Mouse (Mus musculus): ENCODE results near the gene Ccdc158. TPM values are rescaled to one million over a fixed set of nuclear protein-coding genes. Genes with fewer than 3 reads are reported as not detected.

The Ccdc158 gene
- 0.45 and 0.75 TPM in 2 replicates for polyA plus RNA-seq (2015; fragmentation: Nextera tagmentation; extraction: Ambion mirVana)

DNA sequence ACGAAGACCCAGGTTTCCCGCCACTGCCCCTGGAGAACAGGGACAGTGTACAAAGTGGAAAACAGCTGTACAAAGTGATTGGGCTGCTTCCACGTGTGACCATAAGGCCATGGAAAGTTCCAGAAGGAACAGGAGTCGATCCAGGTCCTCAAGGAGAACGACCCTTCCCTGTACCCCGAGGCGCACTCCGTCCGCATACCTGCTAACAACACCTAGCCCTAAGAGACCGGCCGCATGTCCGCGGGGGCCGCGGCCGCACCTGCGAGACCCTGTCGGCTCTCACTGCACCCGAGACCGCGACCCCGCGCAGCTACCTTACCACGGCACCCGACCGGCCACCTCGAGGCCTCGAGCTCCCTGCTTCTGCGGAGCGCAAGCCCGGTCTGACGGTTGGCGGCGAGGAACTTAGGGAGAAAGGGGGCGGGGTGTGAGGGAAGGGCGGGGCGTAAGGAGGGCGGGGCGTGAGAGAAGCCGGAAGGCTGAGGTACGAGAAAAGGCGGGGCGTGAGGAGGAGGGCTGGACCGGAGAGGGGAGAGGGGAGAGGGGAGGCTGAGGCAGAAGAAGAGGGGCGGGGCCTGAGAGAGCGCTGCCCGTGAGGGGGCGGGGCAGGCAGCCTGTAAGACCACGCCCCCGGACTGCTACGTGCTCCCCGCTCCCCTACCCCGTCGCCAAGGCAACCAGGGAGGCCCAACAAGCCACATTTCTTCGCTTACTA, at the start of gene Ccdc158:
Gene Ccdc158 (minus strand): TSS at position 413 of the 715 bp plus-strand sequence.
- H3K4me3 ChIP-seq = peak within 1 kb of the TSS; percentile 48
- H3K36me3 ChIP-seq = no peaks in the 10 kb centered on the region
- WGBS = 13% methylated on average over 49 of the region's 55 CpGs
- no peaks in the 10 kb centered on the region for H3K27me3 ChIP-seq
- peak within 1 kb of the TSS; percentile 72 for H3K4me2 ChIP-seq (replicated peaks)
- peak; percentile 92 for ATAC-seq (replicated peaks)
- H3K9me3 ChIP-seq = no peaks in the 10 kb centered on the region
- peak within 1 kb of the TSS; percentile 35 for H3K9ac ChIP-seq (replicated peaks)
- peaks cover 14% of the 10 kb centered on the region for H3K4me1 ChIP-seq
- no peak within 1 kb of the TSS for H3K27ac ChIP-seq (replicated peaks)

GRCm38 (mm10) chr5:92721610-92722009, 46.5 kb upstream of the Ccdc158 start:
- 91% methylated on average over 8 of the region's 8 CpGs for WGBS
- H3K27me3 ChIP-seq = no peaks in the 10 kb centered on the region
- H3K4me1 ChIP-seq = no peaks in the 10 kb centered on the region
- no peak overlapping the region for H3K9ac ChIP-seq (replicated peaks)
- no peak overlapping the region for H3K4me2 ChIP-seq (replicated peaks)
- ATAC-seq (replicated peaks) = no peak
- H3K4me3 ChIP-seq = no peak overlapping the region
- H3K9me3 ChIP-seq = no peaks in the 10 kb centered on the region
- H3K27ac ChIP-seq (replicated peaks) = no peak overlapping the region
- H3K36me3 ChIP-seq = no peaks in the 10 kb centered on the region

DNA sequence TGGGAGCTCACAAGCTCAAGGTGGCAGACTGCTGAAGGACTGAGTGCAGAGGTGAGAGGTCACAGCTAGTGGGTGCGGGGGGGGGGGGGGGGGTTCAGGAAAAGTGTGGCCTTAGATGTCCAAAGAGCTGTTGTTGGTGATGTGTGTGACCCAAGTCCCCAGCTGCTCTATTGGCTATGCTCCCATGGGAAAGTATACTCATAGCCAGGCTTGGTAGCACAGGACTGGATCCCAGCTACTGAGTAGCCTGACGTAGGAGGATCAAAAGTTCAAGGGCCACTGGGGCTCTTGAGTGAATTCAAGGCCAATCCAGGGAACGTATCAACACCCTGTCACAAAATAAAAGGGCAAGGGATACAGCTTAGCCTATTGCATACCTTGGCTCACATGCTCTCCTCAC, 43.8 kb upstream of the Ccdc158 start:
- no peak for ATAC-seq (replicated peaks)
- H3K27me3 ChIP-seq = no peaks in the 10 kb centered on the region

GRCm38 (mm10) chr5:92717666-92718360, 42.7 kb upstream of the Ccdc158 start:
- Histone ChIP-seq H3K9ac (replicated peaks) (no peak overlapping the region), H3K4me2 (replicated peaks) (no peak overlapping the region), H3K27me3 (no peaks in the 10 kb centered on the region), H3K4me1 (no peaks in the 10 kb centered on the region; the same call in none of the 2 replicates), H3K36me3 (no peaks in the 10 kb centered on the region), H3K9me3 (no peaks in the 10 kb centered on the region), H3K27ac (replicated peaks) (no peak overlapping the region), H3K4me3 (no peak overlapping the region)
- no peak for ATAC-seq (replicated peaks)
- 93% methylated on average over 3 of the region's 3 CpGs for WGBS

More for the DNA sequence above, 43.8 kb upstream of the Ccdc158 start:
- Histone ChIP-seq H3K9ac (replicated peaks) (no peak overlapping the region), H3K4me2 (replicated peaks) (no peak overlapping the region), H3K36me3 (no peaks in the 10 kb centered on the region), H3K4me1 (no peaks in the 10 kb centered on the region; the same call in none of the 2 replicates), H3K9me3 (no peaks in the 10 kb centered on the region), H3K27ac (replicated peaks) (no peak overlapping the region), H3K4me3 (no peak overlapping the region)
- 90% methylated on average over 3 of the region's 3 CpGs for WGBS

- H3K9me3 ChIP-seq = no peaks in the 10 kb centered on the region
- H3K27ac ChIP-seq (replicated peaks) = no peak overlapping the region
- WGBS = 92% methylated on average over 2 of the region's 2 CpGs
- H3K4me2 ChIP-seq (replicated peaks) = no peak overlapping the region
- peaks cover 2% of the 10 kb centered on the region for H3K4me1 ChIP-seq
- H3K36me3 ChIP-seq = no peaks in the 10 kb centered on the region
- H3K9ac ChIP-seq (replicated peaks) = no peak overlapping the region
- H3K4me3 ChIP-seq = no peak overlapping the region
- no peak for ATAC-seq (replicated peaks)
- no peaks in the 10 kb centered on the region for H3K27me3 ChIP-seq
Observed at GRCm38 (mm10) chr5:92715890-92716289, 40.8 kb upstream of the Ccdc158 start.

DNA sequence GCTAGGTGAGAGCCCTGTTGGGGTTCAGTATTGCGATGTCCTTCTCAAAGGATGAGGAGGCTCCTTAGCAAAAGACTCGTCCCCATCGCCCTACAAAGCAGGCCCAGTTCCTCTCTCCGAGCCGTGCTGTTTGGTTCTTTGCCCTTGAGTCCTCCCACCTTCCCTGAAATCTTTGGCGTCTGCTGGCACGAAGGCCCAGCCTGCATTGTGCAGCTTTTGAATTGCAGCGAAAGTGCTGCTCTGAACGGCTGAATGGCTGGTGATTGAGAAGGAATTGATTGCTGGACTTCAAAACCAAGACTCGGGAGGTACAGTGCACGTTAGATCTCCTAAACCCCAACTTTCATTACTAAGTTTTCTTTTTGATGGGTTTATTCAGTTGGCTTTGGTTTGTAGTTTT, 40.2 kb upstream of the Ccdc158 start:
- H3K4me3 ChIP-seq = no peak overlapping the region
- H3K36me3 ChIP-seq = no peaks in the 10 kb centered on the region
- H3K4me2 ChIP-seq (replicated peaks) = no peak overlapping the region
- ATAC-seq (replicated peaks) = 0 out of 2 replicates have a peak, but pooled peaks have one; percentile 17
- H3K27ac ChIP-seq (replicated peaks) = 0 out of 2 replicates have a peak overlapping the region, but pooled peaks have one; percentile 29
- H3K9me3 ChIP-seq = no peaks in the 10 kb centered on the region
- peaks cover 2% of the 10 kb centered on the region for H3K4me1 ChIP-seq
- H3K27me3 ChIP-seq = no peaks in the 10 kb centered on the region
- 18% methylated on average over 11 of the region's 11 CpGs for WGBS
- H3K9ac ChIP-seq (replicated peaks) = no peak overlapping the region

- Histone ChIP-seq H3K27ac (replicated peaks) (0 out of 2 replicates have a peak overlapping the region, but pooled peaks have one; percentile 29), H3K27me3 (no peaks in the 10 kb centered on the region), H3K9ac (replicated peaks) (no peak overlapping the region), H3K9me3 (no peaks in the 10 kb centered on the region), H3K4me2 (replicated peaks) (no peak overlapping the region), H3K4me3 (no peak overlapping the region), H3K36me3 (no peaks in the 10 kb centered on the region), H3K4me1 (peaks cover 2% of the 10 kb centered on the region)
- WGBS = 89% methylated on average over 2 of the region's 2 CpGs
- ATAC-seq (replicated peaks) = no peak
Observed at GRCm38 (mm10) chr5:92714886-92715285, 39.8 kb upstream of the Ccdc158 start.

DNA sequence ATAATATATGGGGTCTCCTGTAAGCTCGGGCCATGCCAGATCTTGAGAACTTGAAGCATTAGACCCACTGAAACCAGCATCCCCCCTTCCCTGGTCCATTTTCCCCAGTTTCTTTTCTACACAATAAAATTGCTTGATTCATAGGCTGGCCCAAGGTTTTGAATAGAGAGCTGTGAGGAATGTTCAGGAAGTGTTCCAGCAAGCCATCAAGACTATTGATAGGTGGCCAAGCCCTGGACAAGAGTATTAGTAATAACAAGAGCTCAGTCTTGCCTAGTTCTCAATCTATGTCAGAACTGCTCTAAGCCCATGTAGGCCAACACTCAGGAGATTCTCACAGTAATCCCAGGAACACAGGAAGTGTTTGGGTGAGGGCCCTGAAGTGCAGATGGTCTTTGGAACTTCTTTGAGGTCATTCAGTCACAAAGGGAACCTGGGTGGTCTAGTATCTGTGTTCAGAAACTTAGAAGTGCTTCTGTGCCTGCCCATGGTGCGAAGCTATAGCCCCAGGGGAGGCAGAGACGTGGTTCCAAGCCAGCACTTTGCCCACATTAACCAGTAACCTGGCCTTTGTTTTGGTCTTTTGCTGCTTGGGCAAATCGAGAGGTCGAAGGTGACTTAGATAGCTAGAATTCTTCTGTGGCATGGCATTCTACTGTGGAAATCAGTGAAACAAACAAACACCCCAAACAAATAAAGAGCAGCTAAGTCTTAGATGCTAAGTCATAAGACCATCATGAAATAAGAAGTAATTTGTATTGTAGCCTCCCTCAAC, 37.7 kb upstream of the Ccdc158 start:
- H3K4me3 ChIP-seq = no peak overlapping the region
- H3K36me3 ChIP-seq = no peaks in the 10 kb centered on the region
- 78% methylated on average over 5 of the region's 5 CpGs for WGBS
- peaks cover 11% of the 10 kb centered on the region for H3K4me1 ChIP-seq
- H3K9me3 ChIP-seq = no peaks in the 10 kb centered on the region
- no peaks in the 10 kb centered on the region for H3K27me3 ChIP-seq
- no peak overlapping the region for H3K27ac ChIP-seq (replicated peaks)
- no peak overlapping the region for H3K9ac ChIP-seq (replicated peaks)
- H3K4me2 ChIP-seq (replicated peaks) = no peak overlapping the region
- 0 out of 2 replicates have a peak, but pooled peaks have one; percentile 31 for ATAC-seq (replicated peaks)

DNA sequence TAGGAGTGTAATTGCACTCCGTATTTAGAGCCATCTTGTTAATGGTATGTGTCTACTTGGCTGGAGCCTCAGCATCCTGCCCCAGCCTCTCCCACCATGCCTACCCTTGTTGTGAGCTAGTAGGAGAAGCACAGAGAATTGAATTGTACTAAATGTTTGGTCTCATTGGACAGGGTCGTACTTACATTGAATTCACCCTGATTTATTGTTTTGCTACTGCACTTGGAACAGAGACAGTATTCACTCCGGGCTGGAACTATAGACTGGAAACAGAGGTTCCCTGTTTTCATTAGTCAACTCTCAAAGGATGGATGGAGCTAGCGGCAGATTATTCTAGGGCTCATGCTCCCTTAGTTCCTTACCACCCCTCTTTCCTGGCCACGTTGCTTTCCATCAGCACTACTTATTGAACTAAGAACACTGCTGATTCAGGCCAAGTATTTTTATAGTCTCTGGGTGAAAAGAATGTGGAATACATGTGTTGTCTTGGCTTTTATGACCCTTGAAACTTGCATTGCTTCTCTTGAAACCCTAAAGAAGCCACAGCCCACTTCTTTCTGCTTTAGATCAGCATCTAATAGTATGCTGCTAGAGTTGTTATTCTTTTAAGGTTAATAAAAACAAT, 36.7 kb upstream of the Ccdc158 start:
- ATAC-seq (replicated peaks) = no peak
- H3K4me1 ChIP-seq = peaks cover 12% of the 10 kb centered on the region
- H3K9ac ChIP-seq (replicated peaks) = no peak overlapping the region
- H3K9me3 ChIP-seq = no peaks in the 10 kb centered on the region
- no peak overlapping the region for H3K4me2 ChIP-seq (replicated peaks)
- 31% methylated on average over 5 of the region's 5 CpGs for WGBS
- H3K4me3 ChIP-seq = no peak overlapping the region
- H3K27me3 ChIP-seq = no peaks in the 10 kb centered on the region
- no peak overlapping the region for H3K27ac ChIP-seq (replicated peaks)
- no peaks in the 10 kb centered on the region for H3K36me3 ChIP-seq

DNA sequence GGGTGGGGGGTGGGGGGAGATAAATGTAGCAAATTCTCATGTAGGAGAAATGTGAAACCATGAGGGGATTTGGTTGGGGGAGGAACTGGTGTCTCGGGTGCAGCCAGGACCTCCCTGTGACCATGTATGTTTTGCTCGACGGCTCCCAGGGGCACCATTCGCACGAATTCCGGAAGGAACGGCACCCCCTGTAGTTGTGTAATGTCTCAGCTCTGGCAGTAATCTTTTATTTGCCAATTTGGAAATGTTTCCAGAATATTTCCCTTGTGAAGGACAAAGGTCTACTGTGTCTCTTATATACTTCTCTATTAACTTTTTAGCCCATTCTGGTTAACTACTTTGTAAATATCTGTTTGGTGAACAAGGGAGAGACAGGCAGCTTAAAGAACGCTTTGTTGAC, 35.7 kb upstream of the Ccdc158 start:
- H3K27ac ChIP-seq (replicated peaks) = no peak overlapping the region
- H3K4me3 ChIP-seq = no peak overlapping the region
- no peaks in the 10 kb centered on the region for H3K9me3 ChIP-seq
- H3K9ac ChIP-seq (replicated peaks) = no peak overlapping the region
- no peak overlapping the region for H3K4me2 ChIP-seq (replicated peaks)
- ATAC-seq (replicated peaks) = no peak
- 74% methylated on average over 8 of the region's 8 CpGs for WGBS
- no peaks in the 10 kb centered on the region for H3K36me3 ChIP-seq
- H3K27me3 ChIP-seq = no peaks in the 10 kb centered on the region
- peaks cover 12% of the 10 kb centered on the region for H3K4me1 ChIP-seq

DNA sequence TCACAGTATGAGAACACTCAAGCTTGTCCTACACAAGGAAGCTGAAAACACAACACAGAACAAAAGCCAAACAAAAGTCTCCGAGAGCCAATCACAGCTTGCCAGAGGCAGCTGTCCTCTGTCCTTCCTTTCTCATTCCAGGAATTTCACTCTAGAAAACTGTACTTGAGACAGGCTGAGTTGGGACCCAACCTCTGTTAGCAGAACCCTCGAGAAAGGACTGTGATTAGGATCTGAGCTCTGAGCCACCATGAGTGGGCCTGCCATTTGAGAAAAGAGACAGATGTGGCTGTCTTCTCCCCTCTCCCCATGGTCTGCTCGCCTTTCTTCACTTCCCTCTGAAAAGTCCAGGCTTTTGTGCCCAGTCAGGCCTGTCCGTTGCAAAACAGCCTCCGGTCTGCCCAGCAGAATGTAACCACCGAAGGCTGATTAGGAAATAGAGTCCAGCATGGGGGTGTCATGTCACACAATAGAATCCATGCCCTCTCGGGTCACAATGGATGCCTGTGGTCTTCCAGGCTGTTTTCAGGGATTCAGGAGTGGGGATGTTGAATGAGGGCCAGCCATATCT, 32.9 kb upstream of the Ccdc158 start:
- Histone ChIP-seq H3K9ac (replicated peaks) (no peak overlapping the region), H3K4me3 (no peak overlapping the region), H3K36me3 (no peaks in the 10 kb centered on the region), H3K4me1 (peaks cover 21% of the 10 kb centered on the region), H3K9me3 (no peaks in the 10 kb centered on the region), H3K27ac (replicated peaks) (peak overlapping the region; percentile 22; the same call in 1 of the 2 replicates), H3K27me3 (no peaks in the 10 kb centered on the region), H3K4me2 (replicated peaks) (no peak overlapping the region)
- WGBS = 13% methylated on average over 7 of the region's 7 CpGs
- ATAC-seq (replicated peaks) = no peak

All from forebrain, embryonic 15.5 days (tissue).